Comparison of ENCODE assay signal across 10 mouse cellular contexts in the genomic region with DNA sequence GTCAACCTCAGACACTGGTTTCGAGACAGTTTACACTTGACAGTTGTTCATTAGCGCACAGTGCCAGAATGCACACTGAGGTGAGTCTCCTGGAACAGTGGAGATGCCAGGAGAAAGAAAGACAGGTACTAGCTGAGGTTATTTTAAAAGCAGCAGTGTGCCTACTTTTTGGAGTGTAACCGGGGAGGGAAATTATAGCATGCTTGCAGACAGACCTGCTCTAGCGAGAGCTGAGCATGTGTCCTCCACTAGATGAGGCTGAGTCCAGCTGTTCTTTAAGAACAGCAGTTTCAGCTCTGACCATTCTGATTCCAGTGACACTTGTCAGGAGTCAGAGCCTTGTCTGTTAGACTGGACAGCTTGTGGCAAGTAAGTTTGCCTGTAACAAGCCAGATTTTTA. TPM values are rescaled to one million over a fixed set of nuclear protein-coding genes. Genes with fewer than 3 reads are reported as not detected.
DNase-seq lines count a peak whose midpoint lies in the region; ATAC-seq and TF ChIP-seq lines count a peak whose summit lies in the region.
"Had no signal": no experiment of that assay in that cellular context is flagged by ENCODE, and none has a peak within 500 bp of the region (broad histone marks: within the 10 kb centered on the region; RNA-seq: fewer than 3 reads in every experiment).

No protein-coding gene starts in this region.

- ATAC-seq in limb, embryonic 11.5 days (ENCODE audit: insufficient number of reproducible peaks, low FRiP score, low TSS enrichment, low read depth) = no peak
- ATAC-seq in heart, embryonic 16.5 days (replicated peaks; ENCODE audit: extremely low read depth, insufficient read depth, low FRiP score) = no peak
- ATAC-seq: activated CD4-positive, CD25-positive, alpha-beta regulatory T cell, adult 4 months had no signal

- WGBS in limb, embryonic 11.5 days = 88% methylated on average over 4 of the region's 4 CpGs
- 93% methylated on average over 4 of the region's 4 CpGs for WGBS in limb, embryonic 10.5 days
- 63% methylated on average over 4 of the region's 4 CpGs for WGBS in heart, embryonic 16.5 days
- WGBS in olfactory bulb, adult 2 months = 76% methylated on average over 4 of the region's 4 CpGs

- no peaks in the 10 kb centered on the region for H3K36me3 ChIP-seq in limb, embryonic 11.5 days (ENCODE audit: control insufficient read depth, insufficient read depth, low read length)
- peaks cover 5% of the 10 kb centered on the region; the same call in 1 of the 2 replicates for H3K36me3 ChIP-seq in limb, embryonic 10.5 days
- no peaks in the 10 kb centered on the region for H3K36me3 ChIP-seq in heart, embryonic 16.5 days (ENCODE audit: control insufficient read depth, insufficient read depth)

- TF ChIP-seq CTCF in gastrocnemius, adult 2 months (IDR thresholded peaks at IDR 0.05) = no peak
- no peak for TF ChIP-seq CTCF in olfactory bulb, adult 2 months (IDR thresholded peaks at IDR 0.05; ENCODE audit: insufficient read depth, low read depth, low read length)
- TF ChIP-seq CTCF in left cerebral cortex, adult 2 months (IDR thresholded peaks at IDR 0.05) = no peak

- H3K4me2 ChIP-seq in limb, embryonic 11.5 days (ENCODE audit: low read depth, severe bottlenecking) = peak overlapping the region; percentile 7; the same call in 1 of the 2 replicates
- peak overlapping the region; percentile 76 for H3K4me2 ChIP-seq in heart, embryonic 16.5 days (ENCODE audit: low read depth, low read length)

- H3K27ac ChIP-seq in gastrocnemius, adult 2 months = peak overlapping the region; percentile 85
- no peak overlapping the region for H3K27ac ChIP-seq in limb, embryonic 11.5 days (replicated peaks; ENCODE audit: low read depth, low read length)
- H3K27ac ChIP-seq in limb, embryonic 10.5 days = no peak overlapping the region
- peak overlapping the region; percentile 96 for H3K27ac ChIP-seq in heart, embryonic 16.5 days (ENCODE audit: low read length)
- 0 out of 2 replicates have a peak overlapping the region, but pooled peaks have one; percentile 5 for H3K27ac ChIP-seq in olfactory bulb, adult 2 months (ENCODE audit: insufficient read depth, low read depth, low read length)
- H3K27ac ChIP-seq in left cerebral cortex, adult 2 months = no peak overlapping the region

- no peak for TF ChIP-seq POLR2A in olfactory bulb, adult 2 months (IDR thresholded peaks at IDR 0.05; ENCODE audit: insufficient read depth, low read depth, low read length)

- H3K4me3 ChIP-seq in gastrocnemius, adult 2 months = peak overlapping the region; percentile 83
- no peak overlapping the region for H3K4me3 ChIP-seq in limb, embryonic 11.5 days (ENCODE audit: low read depth, low read length)
- H3K4me3 ChIP-seq in limb, embryonic 10.5 days = no peak overlapping the region
- peak overlapping the region; percentile 75 for H3K4me3 ChIP-seq in heart, embryonic 16.5 days (ENCODE audit: low read length)
- H3K4me3 ChIP-seq in olfactory bulb, adult 2 months (ENCODE audit: insufficient read depth, low read depth, low read length) = no peak overlapping the region
- H3K4me3 ChIP-seq in left cerebral cortex, adult 2 months = no peak overlapping the region

- DNase-seq in gastrocnemius, adult 2 months = no peak
- no peak for DNase-seq in gastrocnemius, postnatal 36 days
- DNase-seq in limb, embryonic 11.5 days (ENCODE audit: low spot score) = no peak
- no peak for DNase-seq in limb, embryonic 10.5 days (ENCODE audit: low spot score)
- no peak for DNase-seq in left cerebral cortex, adult 2 months (ENCODE audit: extremely low spot score in 1 of 2, low spot score in 2 of 2)
- DNase-seq in urinary bladder, postnatal 10 days (ENCODE audit: low spot score) = no peak
- DNase-seq: cerebellum, adult 9-10 months had no signal

- H3K4me1 ChIP-seq in limb, embryonic 11.5 days (ENCODE audit: control insufficient read depth, insufficient read depth, low read length) = peaks cover 18% of the 10 kb centered on the region
- peaks cover 39% of the 10 kb centered on the region for H3K4me1 ChIP-seq in limb, embryonic 10.5 days
- H3K4me1 ChIP-seq in heart, embryonic 16.5 days (ENCODE audit: control insufficient read depth, insufficient read depth, low read length) = peaks cover 28% of the 10 kb centered on the region
- peaks cover 12% of the 10 kb centered on the region for H3K4me1 ChIP-seq in olfactory bulb, adult 2 months (ENCODE audit: control insufficient read depth, insufficient read depth, low read length)

- intact Hi-C loops in gastrocnemius, adult 2 months (cut with DNase I) = loop anchor here (10.0 kb wide), 1 partner anchor 283 kb away; no protein-coding TSS in a partner anchor
- intact Hi-C loops in gastrocnemius, postnatal 36 days (cut with DNase I) = no loop called here
- intact Hi-C loops in left cerebral cortex, adult 2 months (cut with DNase I) = no loop called here

- H3K9ac ChIP-seq in limb, embryonic 11.5 days (ENCODE audit: low read length) = no peak overlapping the region
- peak overlapping the region; percentile 88 for H3K9ac ChIP-seq in heart, embryonic 16.5 days (ENCODE audit: low read length)

- H3K9me3 ChIP-seq in limb, embryonic 11.5 days (ENCODE audit: control insufficient read depth, low read length) = no peaks in the 10 kb centered on the region
- no peaks in the 10 kb centered on the region for H3K9me3 ChIP-seq in limb, embryonic 10.5 days (replicated peaks)
- no peaks in the 10 kb centered on the region for H3K9me3 ChIP-seq in heart, embryonic 16.5 days (replicated peaks; ENCODE audit: control insufficient read depth, low read length)

- no peaks in the 10 kb centered on the region for H3K27me3 ChIP-seq in limb, embryonic 11.5 days (ENCODE audit: control insufficient read depth, insufficient read depth, low read length)
- H3K27me3 ChIP-seq in limb, embryonic 10.5 days (ENCODE audit: low read depth, poor library complexity, severe bottlenecking) = no peaks in the 10 kb centered on the region
- no peaks in the 10 kb centered on the region for H3K27me3 ChIP-seq in heart, embryonic 16.5 days (ENCODE audit: control insufficient read depth, insufficient read depth, low read length)

RNA-seq across cellular contexts. Expression of gene Ccn2, which starts 2.5 kb away (rescaled TPM):
- total RNA-seq in gastrocnemius, adult 2 months (2021) = 10 to 100 TPM; 14.6 to 65.9 TPM
- total RNA-seq in gastrocnemius, postnatal 36 days (2021) = 10 to 100 TPM; 20.1 to 29.7 TPM
- 2.4 and 2.9 TPM in 2 replicates for polyA plus RNA-seq in limb, embryonic 11.5 days (2014; fragmentation: Nextera tagmentation; extraction: Ambion mirVana)
- polyA plus RNA-seq in limb, embryonic 10.5 days (2016; fragmentation: Nextera tagmentation; extraction: Ambion mirVana) = 4.0 and 4.3 TPM in 2 replicates
- 34.3 and 37.6 TPM in 2 replicates for polyA plus RNA-seq in heart, embryonic 16.5 days (2015; fragmentation: Nextera tagmentation; extraction: Ambion mirVana)
- polyA plus RNA-seq in olfactory bulb, adult 2 months (2012; ENCODE audit: insufficient read depth, insufficient read length, low replicate concordance, missing spikeins) = not detected in 2 replicates
- 10 to 100 TPM; 27.4 to 29.6 TPM for total RNA-seq in left cerebral cortex, adult 2 months (2021)
- polyA plus RNA-seq: activated CD4-positive, CD25-positive, alpha-beta regulatory T cell, adult 4 months had no signal

Comparison
In these comparisons a context has a peak if more than half of its experiments do, and no peak if none do; other contexts are left out.
1. H3K27ac ChIP-seq: peak in gastrocnemius, adult 2 months (single experiment), heart, embryonic 16.5 days (single experiment) and olfactory bulb, adult 2 months (single experiment); none in limb, embryonic 11.5 days (single experiment), limb, embryonic 10.5 days (single experiment) and left cerebral cortex, adult 2 months (single experiment).
2. H3K4me3 ChIP-seq: peak in gastrocnemius, adult 2 months (single experiment) and heart, embryonic 16.5 days (single experiment); none in limb, embryonic 11.5 days (single experiment), limb, embryonic 10.5 days (single experiment), olfactory bulb, adult 2 months (single experiment) and left cerebral cortex, adult 2 months (single experiment).